Mouse (Mus musculus) E14TG2a.4 (cell line): ENCODE results near the gene Lmnb2.

Experiments
- CTCF ChIP-seq: conservative IDR thresholded peaks from 2 replicates; pipeline ENCODE4 v1.5.1; 2014; ENCODE audit warnings: low read length
- NANOG ChIP-seq: IDR thresholded peaks from 2 replicates; pipeline ENCODE4 v1.6.1; 2014; ENCODE audit warnings: borderline replicate concordance, low read length, mixed read lengths
- POU5F1 ChIP-seq: IDR thresholded peaks from 2 replicates; pipeline ENCODE4 v1.6.1; 2014; ENCODE audit warnings: low read length, borderline replicate concordance

DNA sequence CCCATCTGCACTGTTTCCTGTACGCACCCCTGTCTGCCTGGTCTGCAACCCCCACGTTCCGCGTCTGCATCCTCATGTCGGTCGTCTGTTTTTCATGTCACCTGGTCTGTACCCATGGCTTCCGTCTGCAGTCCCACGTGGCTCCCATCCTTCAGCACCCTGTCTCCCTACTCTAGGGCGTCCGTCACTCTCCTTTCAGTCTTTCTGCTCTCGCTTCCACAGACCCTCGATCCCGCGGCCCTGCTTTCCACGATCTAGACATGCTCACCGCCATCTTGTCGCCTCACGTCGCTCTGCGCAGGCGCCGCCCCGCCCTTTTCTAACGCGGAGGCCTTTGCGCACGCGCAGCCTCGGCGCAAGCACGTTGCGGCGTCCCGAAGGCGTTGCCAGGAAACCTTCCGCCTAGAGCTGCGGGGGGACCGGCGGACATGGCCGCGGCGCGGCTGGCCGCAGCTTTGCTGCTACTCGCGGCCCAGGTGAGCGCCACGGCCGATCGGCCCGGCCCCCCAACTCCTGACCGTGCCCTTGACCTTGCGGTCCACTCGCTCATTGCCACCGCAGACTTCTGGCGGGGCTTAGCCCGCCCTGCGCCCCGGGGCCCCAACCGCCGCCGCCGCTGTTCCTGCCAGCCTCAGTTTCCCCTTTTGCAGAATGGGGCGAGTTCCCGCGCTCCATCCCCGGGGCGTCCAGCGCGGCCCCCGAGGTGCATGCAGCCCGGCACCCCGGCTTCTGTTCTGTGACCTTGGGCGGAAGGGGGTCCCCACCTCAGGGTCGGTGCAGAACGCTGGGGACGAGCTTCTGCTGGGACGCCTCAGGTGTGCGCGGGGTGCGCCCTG is 62.9 kb downstream of the Lmnb2 start, which contains the start of the genes Lsm7 and Sppl2b:
- TF ChIP-seq CTCF (no peak), NANOG (no peak), POU5F1 (no peak)
